Comparison of ENCODE assay signal across 18 mouse cellular contexts in the genomic region with DNA sequence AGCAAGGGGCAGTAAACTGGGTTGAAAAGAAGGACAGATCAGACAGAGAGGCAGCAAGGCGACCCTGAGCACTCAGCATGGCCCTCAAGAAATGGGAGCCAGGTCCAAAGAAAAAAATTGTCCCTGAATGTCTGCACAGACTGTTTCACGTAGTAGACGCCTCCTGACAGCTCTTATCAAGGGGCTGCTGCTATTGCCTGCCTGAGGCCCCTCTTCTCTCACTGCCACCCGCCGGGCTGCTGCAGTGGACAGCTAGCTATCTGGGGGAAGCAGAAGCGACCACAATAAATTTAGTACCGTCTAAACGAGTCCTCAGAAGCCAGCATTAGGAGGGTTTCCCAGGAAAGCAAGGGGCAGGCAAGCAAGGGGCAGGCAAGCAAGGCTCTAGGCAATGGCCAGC. TPM values are rescaled to one million over a fixed set of nuclear protein-coding genes. Genes with fewer than 3 reads are reported as not detected.
DNase-seq lines count a peak whose midpoint lies in the region; ATAC-seq and TF ChIP-seq lines count a peak whose summit lies in the region.
"Had no signal": no experiment of that assay in that cellular context is flagged by ENCODE, and none has a peak within 500 bp of the region (broad histone marks: within the 10 kb centered on the region; RNA-seq: fewer than 3 reads in every experiment).

No protein-coding gene starts in this region.

- H3K4me3 ChIP-seq in heart, embryonic 13.5 days, result no peak overlapping the region
- H3K4me3 ChIP-seq in lung, embryonic 16.5 days (ENCODE audit: low read length), result no peak overlapping the region
- H3K4me3 ChIP-seq in lung, adult 2 months (replicated peaks; ENCODE audit: extremely low read depth, low read depth, low read length), result no peak overlapping the region
- H3K4me3 ChIP-seq in liver, postnatal 0 days (ENCODE audit: low read depth, low read length), result no peak overlapping the region
- H3K4me3 ChIP-seq: midbrain, embryonic 15.5 days had no signal

- no peak for TF ChIP-seq CTCF in lung, adult 2 months (IDR thresholded peaks at IDR 0.05; ENCODE audit: insufficient read depth, low read length)
- no peak for TF ChIP-seq CTCF in liver, postnatal 0 days (IDR thresholded peaks at IDR 0.05; ENCODE audit: low read depth)

- H3K4me2 ChIP-seq in heart, embryonic 13.5 days, result peak overlapping the region; percentile 50
- H3K4me2 ChIP-seq in lung, embryonic 16.5 days (ENCODE audit: low read depth, low read length), result 0 out of 2 replicates have a peak overlapping the region, but pooled peaks have one; percentile 1
- H3K4me2 ChIP-seq in liver, postnatal 0 days (ENCODE audit: low read depth, low read length), result peak overlapping the region; percentile 43
- H3K4me2 ChIP-seq: hindbrain, embryonic 14.5 days; midbrain, embryonic 15.5 days had no signal

- no peak for TF ChIP-seq POLR2A in lung, adult 2 months (IDR thresholded peaks at IDR 0.05; ENCODE audit: borderline replicate concordance, extremely low read depth, low read depth, low read length)

- intact Hi-C loops in heart, postnatal 25 days (cut with DNase I), result no loop called here

- H3K9ac ChIP-seq in heart, embryonic 13.5 days, result peak overlapping the region; percentile 34
- H3K9ac ChIP-seq in lung, embryonic 16.5 days (ENCODE audit: low read length), result 0 out of 2 replicates have a peak overlapping the region, but pooled peaks have one; percentile 0
- no peak overlapping the region for H3K9ac ChIP-seq in liver, postnatal 0 days (replicated peaks)
- H3K9ac ChIP-seq: hindbrain, embryonic 14.5 days; midbrain, embryonic 15.5 days had no signal

- no peak; the same call in 1 of the 2 replicates for ATAC-seq in heart, embryonic 13.5 days (ENCODE audit: extremely low read depth, insufficient number of reproducible peaks, low FRiP score, low TSS enrichment)
- no peak for ATAC-seq in lung, embryonic 16.5 days (ENCODE audit: low read depth)
- peak; percentile 61 for ATAC-seq in common myeloid progenitor, adult 5-6 weeks (replicated peaks; ENCODE audit: low read depth, poor library complexity, severe bottlenecking)
- peak; percentile 66 for ATAC-seq in liver, postnatal 0 days
- ATAC-seq: forebrain, embryonic 14.5 days; midbrain, embryonic 15.5 days had no signal

- no peaks in the 10 kb centered on the region for H3K9me3 ChIP-seq in heart, embryonic 13.5 days
- no peaks in the 10 kb centered on the region for H3K9me3 ChIP-seq in lung, embryonic 16.5 days (ENCODE audit: control insufficient read depth, low read length)
- no peaks in the 10 kb centered on the region for H3K9me3 ChIP-seq in liver, postnatal 0 days (ENCODE audit: low read length)
- H3K9me3 ChIP-seq: midbrain, embryonic 15.5 days had no signal

- no peak for DNase-seq in heart, postnatal 25 days (ENCODE audit: low spot score)
- no peak for DNase-seq in lung, adult 2 months
- no peak for DNase-seq in liver, postnatal 0 days
- DNase-seq in MN1 (ENCODE audit: low spot score), result no peak
- no peak for DNase-seq in spleen, postnatal 14 days (ENCODE audit: low spot score in 2 of 2)
- DNase-seq: adrenal gland, postnatal 14 days; cerebellum, adult 9-10 months; embryo, embryonic 11 days; kidney, adult 11 months; kidney, postnatal 25 days; lung, postnatal 10 days; right cerebral cortex, postnatal 14 days had no signal

- H3K27me3 ChIP-seq in heart, embryonic 13.5 days (replicated peaks), result peaks cover 41% of the 10 kb centered on the region
- H3K27me3 ChIP-seq in lung, embryonic 16.5 days (ENCODE audit: control insufficient read depth, insufficient read depth, low read depth, low read length), result peaks cover 25% of the 10 kb centered on the region
- H3K27me3 ChIP-seq in liver, postnatal 0 days (ENCODE audit: insufficient read depth, low read length), result peaks cover 33% of the 10 kb centered on the region

- no peaks in the 10 kb centered on the region for H3K36me3 ChIP-seq in heart, embryonic 13.5 days
- H3K36me3 ChIP-seq in lung, embryonic 16.5 days (ENCODE audit: control insufficient read depth, insufficient read depth, low read length), result no peaks in the 10 kb centered on the region
- no peaks in the 10 kb centered on the region for H3K36me3 ChIP-seq in liver, postnatal 0 days (replicated peaks; ENCODE audit: insufficient read depth, low read length)
- H3K36me3 ChIP-seq: midbrain, embryonic 15.5 days had no signal

- peak; percentile 82 for TF ChIP-seq EP300 in liver, postnatal 0 days (IDR thresholded peaks at IDR 0.05; ENCODE audit: low read depth)

- peaks cover 39% of the 10 kb centered on the region for H3K4me1 ChIP-seq in heart, embryonic 13.5 days
- H3K4me1 ChIP-seq in lung, embryonic 16.5 days (replicated peaks; ENCODE audit: control insufficient read depth, insufficient read depth, low read length), result peaks cover 37% of the 10 kb centered on the region
- peaks cover 8% of the 10 kb centered on the region for H3K4me1 ChIP-seq in lung, adult 2 months (ENCODE audit: control insufficient read depth, insufficient read depth, low read length)
- H3K4me1 ChIP-seq in liver, postnatal 0 days (ENCODE audit: insufficient read depth), result peaks cover 34% of the 10 kb centered on the region

- WGBS in heart, embryonic 13.5 days, result 12% methylated on average over 8 of the region's 8 CpGs
- WGBS in lung, embryonic 16.5 days, result 23% methylated on average over 8 of the region's 8 CpGs
- WGBS in lung, adult 2 months, result 49% methylated on average over 8 of the region's 8 CpGs
- WGBS in liver, postnatal 0 days (ENCODE audit: insufficient replicate concordance), result 33% methylated on average over 8 of the region's 8 CpGs

- H3K27ac ChIP-seq in heart, embryonic 13.5 days (replicated peaks), result peak overlapping the region; percentile 53
- no peak overlapping the region for H3K27ac ChIP-seq in lung, embryonic 16.5 days (ENCODE audit: low read length)
- peak overlapping the region; percentile 18; the same call in 1 of the 2 replicates for H3K27ac ChIP-seq in liver, postnatal 0 days (ENCODE audit: low read depth)
- H3K27ac ChIP-seq: hindbrain, embryonic 14.5 days; midbrain, embryonic 15.5 days had no signal

RNA-seq across cellular contexts. Expression of a gene that starts 4.1 kb away (rescaled TPM):
- 12.3 and 13.0 TPM in 2 replicates for polyA plus RNA-seq in heart, embryonic 13.5 days (2015; fragmentation: Nextera tagmentation; extraction: Ambion mirVana)
- total RNA-seq in heart, postnatal 25 days (2021), result 10 to 100 TPM; 10.7 to 11.8 TPM
- polyA plus RNA-seq in lung, embryonic 16.5 days (2015; fragmentation: Nextera tagmentation; extraction: Ambion mirVana), result 42.9 and 45.9 TPM in 2 replicates
- 11.1 and 13.7 TPM in 2 replicates for polyA plus RNA-seq in lung, adult 2 months (2012; rRNA removed)
- total RNA-seq in common myeloid progenitor, adult 5-6 weeks (2017), result 92.0 and 99.6 TPM in 2 replicates
- 31.7 and 32.3 TPM in 2 replicates for polyA plus RNA-seq in liver, postnatal 0 days (2015; fragmentation: Nextera tagmentation; extraction: Ambion mirVana)

RNA-seq across cellular contexts. Expression of a gene that starts 47.1 kb away (rescaled TPM):
- 16.4 and 17.9 TPM in 2 replicates for polyA plus RNA-seq in heart, embryonic 13.5 days (2015; fragmentation: Nextera tagmentation; extraction: Ambion mirVana)
- 10 to 100 TPM; 42.0 to 45.4 TPM for total RNA-seq in heart, postnatal 25 days (2021)
- 26.8 and 27.1 TPM in 2 replicates for polyA plus RNA-seq in lung, embryonic 16.5 days (2015; fragmentation: Nextera tagmentation; extraction: Ambion mirVana)
- 16.4 and 27.5 TPM in 2 replicates for polyA plus RNA-seq in lung, adult 2 months (2012; rRNA removed)
- total RNA-seq in common myeloid progenitor, adult 5-6 weeks (2017), result 80.4 and 90.6 TPM in 2 replicates
- polyA plus RNA-seq in liver, postnatal 0 days (2015; fragmentation: Nextera tagmentation; extraction: Ambion mirVana), result 10.2 and 11.5 TPM in 2 replicates

Comparison
In these comparisons a context has a peak if more than half of its experiments do, and no peak if none do; other contexts are left out.
1. ATAC-seq: peak in common myeloid progenitor, adult 5-6 weeks (single experiment) and liver, postnatal 0 days (single experiment); none in heart, embryonic 13.5 days (single experiment) and lung, embryonic 16.5 days (single experiment).
2. Peak in every context shown above with its lines, with median percentiles within 50 percentile points of each other: H3K4me2 ChIP-seq.